Mouse (Mus musculus) E14TG2a.4 (cell line): ENCODE measurements around the gene Igfbp4.

ENCODE experiments used
- CTCF ChIP-seq: conservative IDR thresholded peaks from 2 replicates; pipeline ENCODE4 v1.5.1; 2014; ENCODE audit warnings: low read length
- NANOG ChIP-seq: IDR thresholded peaks from 2 replicates; pipeline ENCODE4 v1.6.1; 2014; ENCODE audit warnings: borderline replicate concordance, low read length, mixed read lengths
- POU5F1 ChIP-seq: IDR thresholded peaks from 2 replicates; pipeline ENCODE4 v1.6.1; 2014; ENCODE audit warnings: low read length, borderline replicate concordance

DNA sequence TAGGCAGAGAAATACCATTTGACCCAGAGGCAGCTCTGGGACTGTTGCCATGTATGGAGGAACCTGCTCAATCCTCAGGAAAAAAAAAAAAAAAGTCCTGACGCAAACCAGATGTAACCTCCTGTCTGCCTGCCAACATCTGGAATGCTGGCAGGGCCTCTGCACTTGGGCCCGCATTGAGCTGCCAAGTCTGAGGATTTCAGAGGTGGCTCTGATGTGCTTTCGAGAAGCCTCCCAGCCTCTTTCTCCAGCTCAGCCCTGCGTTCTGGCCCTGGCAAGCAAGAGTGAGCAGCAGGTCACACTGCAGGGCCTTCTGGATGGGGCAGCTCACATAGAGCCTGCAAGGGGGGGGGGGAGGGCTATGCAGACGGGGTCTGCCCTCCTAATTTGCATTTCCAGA is 6.1 kb downstream of the Igfbp4 start:
- TF ChIP-seq CTCF, result no peak
- TF ChIP-seq NANOG, result no peak
- no peak for TF ChIP-seq POU5F1
